Mouse (Mus musculus): Measurements from ENCODE around the gene Ermard. TPM values are rescaled to one million over a fixed set of nuclear protein-coding genes. Genes with fewer than 3 reads are reported as not detected.
"Not testable (repeated sequence)": the region's sequence is repeated elsewhere in the genome, so short reads cannot be mapped to it uniquely, and the experiment has no call there.

Gene Ermard
- polyA plus RNA-seq, 1 experiment from 2014 or later: 74.3 TPM

DNA sequence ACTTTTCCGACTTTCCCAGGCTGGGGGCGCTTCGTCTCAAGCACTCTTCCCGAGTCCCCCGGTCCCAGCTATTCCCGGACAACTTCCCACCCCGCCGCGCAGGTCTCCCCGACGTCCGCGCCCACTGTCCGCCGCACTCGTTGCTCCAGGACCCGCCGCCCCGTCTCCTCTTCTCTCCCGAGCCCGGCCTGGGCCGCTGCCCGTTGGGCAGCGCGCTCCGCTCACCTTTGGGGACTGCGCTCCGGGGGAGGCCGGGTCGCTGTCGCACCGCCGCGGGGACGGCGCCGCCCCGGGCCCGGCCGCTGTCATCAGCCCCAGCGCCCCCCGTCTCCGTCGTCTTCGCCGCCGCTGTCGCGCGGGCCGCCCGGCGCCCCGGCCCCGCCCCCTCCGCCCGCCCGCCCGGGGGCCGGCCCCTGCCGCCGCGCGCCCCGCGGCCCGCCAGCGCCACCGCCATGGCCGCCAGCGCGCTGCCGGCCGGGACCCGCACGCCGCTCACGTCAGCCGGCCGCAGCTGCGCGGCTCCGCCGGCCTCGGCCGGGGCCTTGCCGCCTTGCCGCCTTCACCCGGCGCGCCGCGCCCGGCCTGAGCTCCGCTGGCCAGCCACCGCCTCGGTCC, 17.0 kb upstream of the Ermard start:
- peak; percentile 86 for ATAC-seq
- H3K9ac ChIP-seq (ENCODE audit: low read depth, low read length); H3K4me1 ChIP-seq (ENCODE audit: control insufficient read depth, insufficient read depth, low read length); H3K27me3 ChIP-seq (ENCODE audit: control insufficient read depth, insufficient read depth, low read depth, low read length); H3K27ac ChIP-seq (ENCODE audit: low read length); H3K9me3 ChIP-seq (replicated peaks; ENCODE audit: control insufficient read depth, low read length, poor library complexity, severe bottlenecking); H3K4me3 ChIP-seq (ENCODE audit: low read depth, low read length); H3K4me2 ChIP-seq (ENCODE audit: low read length); H3K36me3 ChIP-seq (ENCODE audit: control insufficient read depth, insufficient read depth, low read length): not testable (repeated sequence)
- no CpG with 5 or more reads among the region's 97 CpGs for WGBS

DNA sequence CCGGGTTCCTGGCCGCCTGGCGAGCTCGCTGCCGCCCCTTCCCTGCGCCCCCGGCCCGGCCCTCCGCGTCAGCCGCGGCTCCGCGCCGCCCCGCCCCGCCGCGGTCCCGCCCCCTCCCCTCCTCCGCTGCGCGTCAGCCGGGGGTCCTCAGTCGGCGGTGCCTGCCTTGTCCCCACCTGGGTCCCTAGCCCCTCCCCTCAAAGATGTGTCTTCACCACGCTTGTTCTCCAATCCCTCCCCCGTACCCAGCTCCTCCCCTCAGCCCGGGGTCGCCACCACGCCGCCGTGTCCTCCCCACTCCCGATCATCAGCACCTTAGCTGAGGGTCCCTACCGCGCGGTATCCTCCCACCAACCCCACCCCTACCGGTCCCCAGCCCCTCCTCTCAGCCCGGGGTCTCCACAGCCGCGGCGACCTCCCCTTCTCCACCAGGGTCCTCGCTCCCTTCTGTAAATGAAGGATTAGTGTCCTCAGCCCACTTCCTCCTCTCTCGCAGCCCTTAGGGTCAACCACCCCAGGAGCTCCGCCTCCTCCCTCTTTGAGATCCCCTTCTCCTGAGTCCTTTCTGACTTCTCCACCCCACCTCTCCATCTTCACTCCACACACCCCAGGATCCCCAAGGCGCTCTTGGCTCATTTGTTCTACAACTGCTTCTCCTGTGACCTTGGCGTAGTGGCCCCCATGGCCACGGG, 16.4 kb upstream of the Ermard start:
- no CpG with 5 or more reads among the region's 48 CpGs for WGBS
- not testable (repeated sequence) for H3K4me1 ChIP-seq (ENCODE audit: control insufficient read depth, insufficient read depth, low read length); H3K4me3 ChIP-seq (ENCODE audit: low read depth, low read length); H3K4me2 ChIP-seq (ENCODE audit: low read length); H3K27ac ChIP-seq (ENCODE audit: low read length); H3K36me3 ChIP-seq (ENCODE audit: control insufficient read depth, insufficient read depth, low read length); H3K9ac ChIP-seq (ENCODE audit: low read depth, low read length); H3K9me3 ChIP-seq (replicated peaks; ENCODE audit: control insufficient read depth, low read length, poor library complexity, severe bottlenecking); H3K27me3 ChIP-seq (ENCODE audit: control insufficient read depth, insufficient read depth, low read depth, low read length)
- ATAC-seq: peak; percentile 91

DNA sequence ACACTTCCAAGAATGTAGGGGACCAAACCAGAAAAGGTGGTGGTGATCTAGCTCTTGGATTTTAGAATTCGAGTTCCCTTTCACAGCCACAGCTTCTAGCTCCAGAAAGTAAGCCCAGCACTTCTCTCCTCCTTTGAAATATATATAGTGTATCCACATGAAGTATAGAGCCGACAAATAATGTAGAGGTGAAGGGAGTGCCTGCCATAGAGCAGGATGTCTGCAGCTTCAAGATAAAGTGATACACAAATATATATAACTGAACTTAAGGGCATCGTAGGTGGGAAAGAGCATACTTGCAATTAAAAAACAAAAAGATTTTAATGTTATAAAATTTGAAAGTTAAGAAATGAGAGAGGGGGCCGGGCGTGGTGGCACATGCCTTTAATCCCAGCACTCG, 15.5 kb upstream of the Ermard start:
- no CpG with 5 or more reads among the region's 6 CpGs for WGBS
- H3K4me1 ChIP-seq (ENCODE audit: control insufficient read depth, insufficient read depth, low read length); H3K4me2 ChIP-seq (ENCODE audit: low read length); H3K9me3 ChIP-seq (replicated peaks; ENCODE audit: control insufficient read depth, low read length, poor library complexity, severe bottlenecking); H3K9ac ChIP-seq (ENCODE audit: low read depth, low read length); H3K27ac ChIP-seq (ENCODE audit: low read length); ATAC-seq; H3K27me3 ChIP-seq (ENCODE audit: control insufficient read depth, insufficient read depth, low read depth, low read length); H3K36me3 ChIP-seq (ENCODE audit: control insufficient read depth, insufficient read depth, low read length); H3K4me3 ChIP-seq (ENCODE audit: low read depth, low read length): not testable (repeated sequence)

DNA sequence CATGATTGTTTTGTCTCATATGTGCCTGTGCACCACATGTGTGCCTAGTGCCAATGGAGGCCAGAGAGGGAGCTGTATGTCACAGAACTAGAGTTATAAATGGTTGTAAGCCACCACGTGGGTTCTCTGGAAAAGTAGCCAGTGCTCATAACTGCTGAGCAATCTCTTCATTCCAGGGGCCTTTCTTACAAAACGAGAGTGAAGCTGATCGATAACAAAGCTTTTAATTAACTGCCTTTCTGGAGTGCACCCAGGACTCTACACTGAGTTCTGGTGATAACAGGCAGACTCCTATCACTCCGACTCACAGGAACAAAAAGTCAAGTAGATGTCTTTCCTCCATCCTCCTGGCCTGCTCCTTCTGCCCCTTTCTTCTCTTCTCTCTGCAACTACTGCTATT, 9.6 kb upstream of the Ermard start:
- not testable (repeated sequence) for ATAC-seq
- no CpG with 5 or more reads among the region's 4 CpGs for WGBS

DNA sequence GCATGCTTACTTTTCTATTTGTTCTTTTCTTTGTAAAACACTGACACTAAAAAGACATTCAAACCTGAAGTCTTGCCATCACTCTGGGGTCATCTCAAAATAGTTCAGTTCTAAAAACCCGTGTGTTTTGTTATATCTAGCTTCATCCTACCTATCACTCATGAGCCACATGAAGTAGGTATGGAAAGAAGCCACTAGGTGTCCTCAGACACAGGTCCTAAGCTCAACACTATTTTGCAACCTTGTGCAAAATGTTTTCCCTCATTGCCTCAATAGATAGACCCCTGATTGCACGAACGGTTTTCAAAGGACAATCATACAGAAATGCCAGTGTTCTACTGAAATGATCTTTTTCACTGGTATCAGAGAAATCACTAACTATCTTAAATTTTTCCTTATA, 553 bp upstream of the Ermard start:
- ATAC-seq: not testable (repeated sequence)
- no CpG with 5 or more reads among the region's 3 CpGs for WGBS

More for the DNA sequence above, 9.6 kb upstream of the Ermard start:
- H3K9me3 ChIP-seq (replicated peaks; ENCODE audit: control insufficient read depth, low read length, poor library complexity, severe bottlenecking); H3K27me3 ChIP-seq (ENCODE audit: control insufficient read depth, insufficient read depth, low read depth, low read length); H3K4me2 ChIP-seq (ENCODE audit: low read length); H3K4me3 ChIP-seq (ENCODE audit: low read depth, low read length); H3K4me1 ChIP-seq (ENCODE audit: control insufficient read depth, insufficient read depth, low read length); H3K27ac ChIP-seq (ENCODE audit: low read length); H3K36me3 ChIP-seq (ENCODE audit: control insufficient read depth, insufficient read depth, low read length); H3K9ac ChIP-seq (ENCODE audit: low read depth, low read length): not testable (repeated sequence)

DNA sequence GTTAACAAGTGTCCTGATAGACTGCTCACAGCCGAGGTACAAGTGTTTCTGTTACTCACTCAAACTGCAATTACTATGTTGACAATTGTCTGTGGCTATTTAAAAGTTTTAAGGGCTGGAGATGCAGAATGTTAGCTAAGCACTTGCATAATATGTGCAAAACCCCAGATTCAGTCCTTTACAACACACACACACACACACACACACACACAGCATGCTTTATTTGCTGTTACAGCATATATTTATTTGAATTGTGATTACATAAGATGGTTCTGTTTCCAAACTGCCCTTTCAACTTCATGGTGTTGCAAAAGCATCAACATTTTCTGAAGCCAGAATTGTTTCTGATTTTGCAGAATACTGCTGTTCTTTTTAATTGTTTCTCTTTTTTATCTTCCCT, 9.3 kb downstream of the Ermard start:
- H3K36me3 ChIP-seq (ENCODE audit: control insufficient read depth, insufficient read depth, low read length); H3K4me3 ChIP-seq (ENCODE audit: low read depth, low read length); H3K27me3 ChIP-seq (ENCODE audit: control insufficient read depth, insufficient read depth, low read depth, low read length); ATAC-seq; H3K27ac ChIP-seq (ENCODE audit: low read length); H3K9ac ChIP-seq (ENCODE audit: low read depth, low read length); H3K4me2 ChIP-seq (ENCODE audit: low read length); H3K9me3 ChIP-seq (replicated peaks; ENCODE audit: control insufficient read depth, low read length, poor library complexity, severe bottlenecking); H3K4me1 ChIP-seq (ENCODE audit: control insufficient read depth, insufficient read depth, low read length): not testable (repeated sequence)
- no CpG with 5 or more reads among the region's 1 CpGs for WGBS

More for the DNA sequence above, 553 bp upstream of the Ermard start:
- not testable (repeated sequence) for H3K36me3 ChIP-seq (ENCODE audit: control insufficient read depth, insufficient read depth, low read length); H3K4me3 ChIP-seq (ENCODE audit: low read depth, low read length); H3K27me3 ChIP-seq (ENCODE audit: control insufficient read depth, insufficient read depth, low read depth, low read length); H3K9ac ChIP-seq (ENCODE audit: low read depth, low read length); H3K4me1 ChIP-seq (ENCODE audit: control insufficient read depth, insufficient read depth, low read length); H3K4me2 ChIP-seq (ENCODE audit: low read length); H3K27ac ChIP-seq (ENCODE audit: low read length); H3K9me3 ChIP-seq (replicated peaks; ENCODE audit: control insufficient read depth, low read length, poor library complexity, severe bottlenecking)

DNA sequence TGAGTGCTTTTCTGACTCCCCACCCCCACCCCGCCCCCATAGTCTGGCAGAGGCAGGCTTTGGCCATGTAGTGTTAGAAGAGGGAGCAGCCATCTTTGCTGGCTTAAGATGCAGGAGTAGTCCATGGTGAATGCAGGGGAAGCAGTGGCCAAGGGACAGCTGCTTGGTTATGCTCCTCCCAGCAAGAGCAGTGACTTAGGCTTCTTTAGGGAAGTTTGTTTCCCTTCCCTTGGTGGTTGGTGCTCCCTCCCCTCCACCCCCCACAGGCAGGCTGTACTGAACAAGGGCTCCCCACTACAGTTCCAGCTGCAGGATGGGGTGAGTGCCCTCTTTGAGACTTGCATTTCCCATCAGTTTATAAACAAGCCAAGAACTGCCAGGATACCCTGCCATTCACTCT, 11.8 kb downstream of the Ermard start:
- not testable (repeated sequence) for H3K9me3 ChIP-seq (replicated peaks; ENCODE audit: control insufficient read depth, low read length, poor library complexity, severe bottlenecking); H3K4me2 ChIP-seq (ENCODE audit: low read length); H3K36me3 ChIP-seq (ENCODE audit: control insufficient read depth, insufficient read depth, low read length); H3K9ac ChIP-seq (ENCODE audit: low read depth, low read length); ATAC-seq; H3K27ac ChIP-seq (ENCODE audit: low read length); H3K4me3 ChIP-seq (ENCODE audit: low read depth, low read length); H3K4me1 ChIP-seq (ENCODE audit: control insufficient read depth, insufficient read depth, low read length); H3K27me3 ChIP-seq (ENCODE audit: control insufficient read depth, insufficient read depth, low read depth, low read length)
- WGBS: 43% methylated on average over 1 of the region's 1 CpGs

DNA sequence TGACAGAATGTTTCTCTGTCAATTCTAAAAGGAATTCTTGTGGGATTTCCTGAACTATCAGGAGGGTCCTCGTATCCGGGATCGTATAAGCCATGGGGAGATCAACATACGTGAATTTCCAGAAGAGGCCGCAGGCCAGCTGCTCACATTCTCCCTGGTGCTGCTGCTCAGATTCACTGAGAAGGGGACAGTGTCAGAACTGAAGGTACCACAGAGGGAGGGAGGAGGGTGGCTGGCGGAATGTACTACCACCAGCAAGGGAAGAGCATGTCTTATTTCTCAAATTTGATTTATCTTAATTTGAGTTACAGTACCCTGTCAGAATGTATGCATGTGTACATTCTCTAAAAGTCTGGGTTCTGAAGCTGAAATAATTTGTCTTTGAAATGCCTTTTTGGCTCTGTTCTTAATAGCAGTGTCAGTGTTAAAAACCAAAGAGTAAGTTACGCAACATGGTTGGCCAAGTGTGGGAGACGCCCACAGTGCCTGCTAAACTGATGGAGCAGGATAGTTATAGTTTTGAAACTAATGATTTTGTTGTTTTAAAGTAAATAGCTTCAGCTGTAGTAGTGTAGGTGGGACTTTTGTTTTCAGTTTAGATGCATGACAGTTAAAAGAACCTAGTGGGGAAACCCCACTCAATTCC, 12.3 kb downstream of the Ermard start:
- H3K27ac ChIP-seq (ENCODE audit: low read length); H3K9me3 ChIP-seq (replicated peaks; ENCODE audit: control insufficient read depth, low read length, poor library complexity, severe bottlenecking); H3K4me2 ChIP-seq (ENCODE audit: low read length); ATAC-seq; H3K4me1 ChIP-seq (ENCODE audit: control insufficient read depth, insufficient read depth, low read length); H3K4me3 ChIP-seq (ENCODE audit: low read depth, low read length); H3K9ac ChIP-seq (ENCODE audit: low read depth, low read length); H3K36me3 ChIP-seq (ENCODE audit: control insufficient read depth, insufficient read depth, low read length); H3K27me3 ChIP-seq (ENCODE audit: control insufficient read depth, insufficient read depth, low read depth, low read length): not testable (repeated sequence)
- over 99% methylated on average over 5 of the region's 8 CpGs for WGBS

DNA sequence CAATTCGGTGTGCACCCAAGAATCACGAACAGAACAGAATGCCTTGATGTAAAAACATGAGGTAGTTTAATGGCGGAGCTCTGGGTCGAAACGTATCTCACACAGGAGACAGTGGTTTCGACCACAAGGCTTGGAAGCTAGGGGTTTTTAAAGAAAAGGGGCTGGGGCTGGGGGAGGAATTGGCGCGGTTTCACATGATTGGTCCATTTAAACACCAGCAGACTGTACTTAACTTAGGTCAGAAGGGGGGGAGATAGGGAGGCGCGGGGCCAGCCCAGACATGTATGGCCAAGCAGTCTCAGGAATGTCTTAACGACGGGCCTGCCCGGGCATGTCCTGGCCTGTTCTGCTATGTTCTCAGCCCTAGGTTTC, 12.8 kb downstream of the Ermard start:
- H3K27me3 ChIP-seq (ENCODE audit: control insufficient read depth, insufficient read depth, low read depth, low read length); H3K4me3 ChIP-seq (ENCODE audit: low read depth, low read length); H3K4me2 ChIP-seq (ENCODE audit: low read length); ATAC-seq; H3K9ac ChIP-seq (ENCODE audit: low read depth, low read length); H3K27ac ChIP-seq (ENCODE audit: low read length); H3K9me3 ChIP-seq (replicated peaks; ENCODE audit: control insufficient read depth, low read length, poor library complexity, severe bottlenecking); H3K4me1 ChIP-seq (ENCODE audit: control insufficient read depth, insufficient read depth, low read length): not testable (repeated sequence)
- WGBS: 91% methylated on average over 9 of the region's 13 CpGs
- H3K36me3 ChIP-seq (ENCODE audit: control insufficient read depth, insufficient read depth, low read length): peaks cover 11% of the 10 kb centered on the region; the same call in 1 of the 2 replicates

All from midbrain, embryonic 16.5 days (tissue).